ENCODE assay signal across 23 mouse cellular contexts in genomic region chr17:71216263-71216662, GRCm38 (mm10). TPM values are rescaled to one million over a fixed set of nuclear protein-coding genes. Genes with fewer than 3 reads are reported as not detected.
DNase-seq lines count a peak whose midpoint lies in the region; ATAC-seq and TF ChIP-seq lines count a peak whose summit lies in the region.
"Had no signal": no experiment of that assay in that cellular context is flagged by ENCODE, and none has a peak within 500 bp of the region (broad histone marks: within the 10 kb centered on the region; RNA-seq: fewer than 3 reads in every experiment).

No protein-coding gene starts in this region.

- 75% methylated on average over 2 of the region's 2 CpGs for WGBS in liver, embryonic 16.5 days (ENCODE audit: insufficient replicate concordance)
- WGBS in hindbrain, postnatal 0 days = 99% methylated on average over 2 of the region's 2 CpGs

- peaks cover 27 to 44% of the 10 kb centered on the region in 2 experiments for H3K36me3 ChIP-seq in MEL (ENCODE audit: control insufficient read depth in 1 of 2, insufficient read depth in 2 of 2, low read length in 2 of 2)
- H3K36me3 ChIP-seq in liver, embryonic 16.5 days (ENCODE audit: control insufficient read depth, insufficient read depth) = peaks cover 24% of the 10 kb centered on the region
- no peaks in the 10 kb centered on the region for H3K36me3 ChIP-seq in hindbrain, postnatal 0 days (ENCODE audit: insufficient read depth, low read length)

- H3K9ac ChIP-seq in MEL (ENCODE audit: control insufficient read depth, low read depth, low read length, poor library complexity, severe bottlenecking) = peak overlapping the region; percentile 3; the same call in 1 of the 2 replicates
- no peak overlapping the region for H3K9ac ChIP-seq in liver, embryonic 16.5 days (ENCODE audit: low read depth, low read length)
- H3K9ac ChIP-seq in hindbrain, postnatal 0 days (replicated peaks; ENCODE audit: low read length) = no peak overlapping the region

- TF ChIP-seq EP300 in MEL (IDR thresholded peaks at IDR 0.05; ENCODE audit: low read depth in 1 of 2, low read length in 2 of 2) = no peak; a peak in 1 of 4 replicates

- no peak for TF ChIP-seq CTCF in MEL (IDR thresholded peaks at IDR 0.05 in 2 of 3, conservative IDR thresholded peaks at IDR 0.05 in 1 of 3; ENCODE audit: control insufficient read depth in 1 of 3, insufficient read depth in 1 of 3, low read depth in 2 of 3, low read length in 3 of 3, poor library complexity in 1 of 3, severe bottlenecking in 1 of 3)
- TF ChIP-seq CTCF in hindbrain, postnatal 0 days (IDR thresholded peaks at IDR 0.05; ENCODE audit: low read depth) = no peak

- H3K4me2 ChIP-seq in liver, embryonic 16.5 days (ENCODE audit: low read depth, low read length) = peak overlapping the region; percentile 25
- H3K4me2 ChIP-seq in hindbrain, postnatal 0 days (ENCODE audit: low read depth, low read length) = no peak overlapping the region
- H3K4me2 ChIP-seq: heart, embryonic 11.5 days had no signal

- H3K9me3 ChIP-seq in MEL (replicated peaks; ENCODE audit: insufficient read depth, low read length) = no peaks in the 10 kb centered on the region
- H3K9me3 ChIP-seq in liver, embryonic 16.5 days (replicated peaks; ENCODE audit: control insufficient read depth, low read length) = no peaks in the 10 kb centered on the region
- H3K9me3 ChIP-seq in hindbrain, postnatal 0 days (ENCODE audit: low read length) = no peaks in the 10 kb centered on the region
- H3K9me3 ChIP-seq: limb, embryonic 10.5 days had no signal

- H3K27me3 ChIP-seq in MEL (ENCODE audit: control insufficient read depth in 1 of 2, insufficient read depth in 2 of 2, low read length in 2 of 2) = no peaks in the 10 kb centered on the region
- no peaks in the 10 kb centered on the region for H3K27me3 ChIP-seq in liver, embryonic 16.5 days (ENCODE audit: control insufficient read depth, insufficient read depth, low read depth, low read length)
- H3K27me3 ChIP-seq in hindbrain, postnatal 0 days (ENCODE audit: insufficient read depth, low read length) = no peaks in the 10 kb centered on the region

- H3K4me3 ChIP-seq in MEL (ENCODE audit: control insufficient read depth in 1 of 2, insufficient read depth in 1 of 2, low read depth in 2 of 2, low read length in 2 of 2) = peak overlapping the region in 1 of 2 experiments; percentile 60; a peak in 1 of 4 replicates
- H3K4me3 ChIP-seq in liver, embryonic 16.5 days (ENCODE audit: low read depth, low read length) = no peak overlapping the region
- no peak overlapping the region for H3K4me3 ChIP-seq in hindbrain, postnatal 0 days (ENCODE audit: low read length)
- H3K4me3 ChIP-seq: gastrocnemius, adult 2 months; left cerebral cortex, adult 2 months; limb, embryonic 10.5 days had no signal

- no peak for TF ChIP-seq RAD21 in MEL (IDR thresholded peaks at IDR 0.05; ENCODE audit: low read depth, low read length)

- peak; percentile 13 for DNase-seq in CD4-positive, CD25-positive, alpha-beta regulatory T cell, adult 2 months (ENCODE audit: low read depth, low spot score)
- no peak for DNase-seq in MEL (ENCODE audit: low read depth, low spot score)
- no peak for DNase-seq in heart, postnatal 25 days (ENCODE audit: low spot score)
- no peak for DNase-seq in hindbrain, postnatal 0 days (ENCODE audit: low spot score)
- no peak for DNase-seq in T-cell, adult 2 months (ENCODE audit: low spot score)
- DNase-seq: cerebellum, adult 11-12 months; cerebellum, postnatal 25 days; gastrocnemius, adult 2 months; kidney, adult 18-20 months; kidney, postnatal 10 days; lung, adult 2 months; lung, postnatal 14 days; midbrain, embryonic 14.5 days; retina, postnatal 1 day; right cerebral cortex, postnatal 25 days; thymus, postnatal 14 days had no signal

- H3K27ac ChIP-seq in MEL (ENCODE audit: control insufficient read depth, low read depth, low read length) = no peak overlapping the region
- H3K27ac ChIP-seq in liver, embryonic 16.5 days (ENCODE audit: low read length) = peak overlapping the region; percentile 48
- H3K27ac ChIP-seq in hindbrain, postnatal 0 days = no peak overlapping the region
- H3K27ac ChIP-seq: gastrocnemius, adult 2 months; left cerebral cortex, adult 2 months; limb, embryonic 10.5 days had no signal

- H3K4me1 ChIP-seq in MEL (ENCODE audit: control insufficient read depth in 1 of 2, insufficient read depth in 2 of 2, low read length in 2 of 2) = peaks cover 33 to 37% of the 10 kb centered on the region in 2 experiments
- H3K4me1 ChIP-seq in liver, embryonic 16.5 days (ENCODE audit: control insufficient read depth, low read depth, low read length) = peaks cover 49% of the 10 kb centered on the region
- no peaks in the 10 kb centered on the region for H3K4me1 ChIP-seq in hindbrain, postnatal 0 days (ENCODE audit: insufficient read depth, low read length)

- TF ChIP-seq POLR2A in MEL (IDR thresholded peaks at IDR 0.05; ENCODE audit: control insufficient read depth in 1 of 2, insufficient read depth in 1 of 2, low read depth in 1 of 2, low read length in 2 of 2, poor library complexity in 1 of 2) = no peak

- intact Hi-C loops in heart, postnatal 25 days (cut with DNase I) = no loop called here

- H3K79me2 ChIP-seq in MEL (ENCODE audit: control insufficient read depth, insufficient read depth, low read length, poor library complexity) = peaks cover 36% of the 10 kb centered on the region

- ATAC-seq in CD4-positive, CD25-positive, alpha-beta regulatory T cell, adult 4 months = no peak
- peak; percentile 25 for ATAC-seq in inflammation-experienced regulatory T-cells, adult 6 months
- ATAC-seq in liver, embryonic 16.5 days (ENCODE audit: low read depth) = no peak
- no peak for ATAC-seq in hindbrain, postnatal 0 days
- ATAC-seq: forebrain, embryonic 14.5 days had no signal

TF ChIP-seq in MEL, 35 proteins besides CTCF, POLR2A, EP300 and RAD21:
- TF ChIP-seq MXI1 (IDR thresholded peaks at IDR 0.05; ENCODE audit: low read depth, low read length) = no peak; the same call in 1 of the 2 replicates
- 0 out of 4 replicates have a peak, but pooled peaks of 1 of the 2 experiments have one; percentile 0 for TF ChIP-seq USF2 (IDR thresholded peaks at IDR 0.05; ENCODE audit: borderline replicate concordance in 1 of 2, insufficient read depth in 1 of 2, low read depth in 1 of 2, low read length in 2 of 2)

RNA-seq across cellular contexts. Expression of gene Lpin2, which starts 33.9 kb away (rescaled TPM):
- 10 to 100 TPM; 22.6 to 35.9 TPM for polyA plus RNA-seq in CD4-positive, CD25-positive, alpha-beta regulatory T cell, adult 4 months (2017; shearing (Covaris generic))
- 22.4 and 24.4 TPM in 2 replicates for total RNA-seq in MEL (2012; rRNA removed)
- 10 to 100 TPM in 1 of 2 experiments, not detected in 1; 32.1 TPM for polyA plus RNA-seq in MEL (2012; ENCODE audit: insufficient read depth in 1 of 2, insufficient read length in 2 of 2, low read depth in 1 of 2, low replicate concordance in 2 of 2, missing spikeins in 1 of 2)
- polyA plus RNA-seq in inflammation-experienced regulatory T-cells, adult 6 months (2017; shearing (Covaris generic)) = 10 to 100 TPM; 20.6 to 36.6 (median 30.0) TPM
- polyA plus RNA-seq in liver, embryonic 16.5 days (2015; fragmentation: Nextera tagmentation; extraction: Ambion mirVana) = 46.8 and 51.5 TPM in 2 replicates
- 1 to 10 TPM; 8.2 to 9.5 TPM for total RNA-seq in heart, postnatal 25 days (2021)
- total RNA-seq in hindbrain, postnatal 0 days (2014; rRNA removed) = 48.9 and 49.8 TPM in 2 replicates
- 39.5 and 39.9 TPM in 2 replicates for polyA plus RNA-seq in hindbrain, postnatal 0 days (2015; fragmentation: Nextera tagmentation; extraction: Ambion mirVana)
